Mouse (Mus musculus): ENCODE measurements at regions not wholly inside any gene's neighbourhood (a gene's known extent, or its start where the extent isn't known, plus 50 kb on each side); places are given as distances from the start of the nearest gene placed in this dataset.

DNA sequence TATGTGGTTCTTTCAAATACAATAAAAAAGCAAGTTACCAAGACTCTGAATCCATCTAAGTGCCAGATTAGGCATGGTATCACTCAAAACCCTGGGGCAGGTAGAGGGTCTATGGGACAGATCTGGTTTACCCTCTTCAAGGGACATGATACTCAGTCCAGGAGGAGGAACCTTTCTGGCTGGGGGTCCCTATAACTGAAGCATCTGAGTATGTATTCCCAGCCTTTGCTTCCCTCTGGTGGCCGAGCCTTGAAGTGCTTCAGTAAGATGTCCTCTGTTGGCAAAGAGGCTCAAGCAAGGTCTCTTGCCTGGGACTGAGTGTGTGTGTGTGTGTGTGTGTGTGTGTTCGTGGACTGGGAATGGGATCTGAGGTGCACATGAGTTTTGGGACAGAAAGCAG, 159.7 kb upstream of the Adamts16 start:
- TF ChIP-seq CTCF (IDR thresholded peaks at IDR 0.05; ENCODE audit: low read depth) (peak; percentile 88), EP300 (IDR thresholded peaks at IDR 0.05; ENCODE audit: low read depth) (no peak)
